Mouse (Mus musculus) neutrophil, adult 83 days (primary cell): ENCODE measurements around the gene Cbl. TPM values are rescaled to one million over a fixed set of nuclear protein-coding genes. Genes with fewer than 3 reads are reported as not detected.

Experiments used
- total RNA-seq, 2 experiments: library from RNA; stranded (reverse); gene quantifications; one replicate each; pipeline ENCODE4 v1.2.4; 2023

The Cbl gene
- 100 to 1,000 TPM; 197 to 219 TPM for total RNA-seq

DNA sequence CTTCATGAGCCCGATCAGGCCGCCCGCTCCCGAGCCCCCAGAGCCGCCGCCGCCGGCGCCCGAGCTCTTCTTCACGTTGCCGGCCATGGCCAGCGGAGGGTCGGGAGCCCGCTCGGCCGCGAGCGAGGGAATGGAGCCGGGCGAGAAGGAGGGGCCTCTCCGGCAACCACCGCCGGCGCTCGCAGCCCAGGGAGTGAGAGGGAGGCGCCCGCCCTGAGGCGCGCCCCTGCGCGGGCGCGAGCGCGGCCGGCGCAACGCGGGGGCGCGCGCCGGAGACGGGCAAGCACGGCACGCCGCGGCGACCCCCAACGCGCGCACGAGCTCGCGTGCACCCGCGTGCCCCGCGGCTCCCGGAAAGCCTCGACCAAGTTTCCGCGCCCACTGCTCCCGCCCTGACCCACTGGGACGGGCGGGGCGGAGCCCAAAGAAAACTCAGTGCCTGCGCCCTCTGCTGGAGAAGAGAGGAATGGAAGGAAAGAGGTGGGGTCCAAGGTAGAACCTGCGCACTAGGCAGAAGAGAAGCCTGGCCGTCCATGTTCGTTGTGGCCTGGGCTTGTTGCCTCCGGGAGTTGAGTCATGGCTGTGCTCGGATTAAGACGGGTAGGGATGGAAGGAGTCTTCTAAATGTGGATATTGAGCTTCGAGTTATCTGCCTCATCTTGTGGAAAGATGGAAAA, at the start of gene Cbl:
Cbl (minus strand) TSS at position 248 of the 677 bp plus-strand sequence.

DNA sequence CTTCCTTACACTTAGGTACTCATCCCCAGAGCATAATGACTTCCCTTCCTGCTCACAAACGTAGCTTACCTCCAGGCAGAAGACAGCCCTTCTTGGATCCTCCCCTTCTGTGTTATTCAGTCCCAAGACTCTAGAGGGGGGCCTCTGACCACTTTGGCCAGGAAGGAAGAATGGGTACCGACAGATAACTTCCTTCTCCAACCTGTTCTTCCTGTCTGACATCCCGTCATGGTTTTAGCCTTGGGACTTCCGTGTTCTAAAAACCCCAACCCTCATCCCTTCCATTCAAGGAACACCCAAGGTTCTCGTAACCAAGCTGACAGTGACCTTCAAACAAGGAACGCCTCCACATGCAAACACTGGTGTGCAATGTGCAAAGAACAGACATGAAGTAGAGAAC, 34.6 kb upstream of the Cbl start, which contains the start of gene Nlrx1:
Nlrx1 (minus strand) TSS at position 168 of the 400 bp plus-strand sequence.

DNA sequence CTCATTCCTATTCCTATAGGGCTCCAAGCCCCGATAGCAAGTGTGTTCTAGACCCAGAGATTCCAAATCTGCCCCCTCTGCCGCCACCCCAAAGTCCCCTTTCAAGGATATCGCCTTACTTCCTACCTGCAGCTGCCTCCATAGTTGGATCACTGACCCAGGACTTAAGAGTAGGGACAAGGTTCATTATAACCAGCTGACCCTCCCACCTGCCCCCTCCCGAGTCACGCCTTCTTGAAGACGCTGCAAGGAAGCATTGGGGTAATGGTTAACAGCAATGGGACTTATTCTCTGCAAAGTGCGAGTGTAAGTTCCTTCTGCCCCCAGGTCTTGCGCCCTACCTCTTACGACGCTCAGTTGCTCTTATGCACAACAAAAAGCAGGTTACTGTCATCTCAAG, 17.5 kb upstream of the Cbl start, which contains the start of gene Pdzd3:
Pdzd3 (minus strand) TSS at position 158 of the 400 bp plus-strand sequence.

DNA sequence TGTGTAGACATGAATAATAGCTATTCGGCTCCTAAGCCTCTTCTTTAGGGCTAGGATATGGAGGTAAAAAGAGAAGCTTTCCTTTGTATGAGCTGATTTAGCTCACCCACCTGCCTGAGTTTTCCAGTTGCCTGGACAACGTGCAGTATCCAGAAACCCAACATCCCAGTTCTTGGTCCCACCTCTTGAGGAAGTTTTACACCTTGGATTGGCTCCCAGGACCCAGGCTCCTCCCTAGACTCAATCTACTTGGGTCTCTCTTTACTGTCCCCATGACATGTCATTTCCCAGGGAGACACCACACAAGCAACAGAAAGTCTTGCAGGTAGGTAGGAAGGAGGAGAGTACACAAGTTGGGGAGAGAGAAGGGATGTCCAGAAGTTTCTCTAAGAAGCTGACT, 6.5 kb upstream of the Cbl start, which contains the start of gene Ccdc153:
Ccdc153 (plus strand) TSS at position 278 of the 400 bp plus-strand sequence.

DNA sequence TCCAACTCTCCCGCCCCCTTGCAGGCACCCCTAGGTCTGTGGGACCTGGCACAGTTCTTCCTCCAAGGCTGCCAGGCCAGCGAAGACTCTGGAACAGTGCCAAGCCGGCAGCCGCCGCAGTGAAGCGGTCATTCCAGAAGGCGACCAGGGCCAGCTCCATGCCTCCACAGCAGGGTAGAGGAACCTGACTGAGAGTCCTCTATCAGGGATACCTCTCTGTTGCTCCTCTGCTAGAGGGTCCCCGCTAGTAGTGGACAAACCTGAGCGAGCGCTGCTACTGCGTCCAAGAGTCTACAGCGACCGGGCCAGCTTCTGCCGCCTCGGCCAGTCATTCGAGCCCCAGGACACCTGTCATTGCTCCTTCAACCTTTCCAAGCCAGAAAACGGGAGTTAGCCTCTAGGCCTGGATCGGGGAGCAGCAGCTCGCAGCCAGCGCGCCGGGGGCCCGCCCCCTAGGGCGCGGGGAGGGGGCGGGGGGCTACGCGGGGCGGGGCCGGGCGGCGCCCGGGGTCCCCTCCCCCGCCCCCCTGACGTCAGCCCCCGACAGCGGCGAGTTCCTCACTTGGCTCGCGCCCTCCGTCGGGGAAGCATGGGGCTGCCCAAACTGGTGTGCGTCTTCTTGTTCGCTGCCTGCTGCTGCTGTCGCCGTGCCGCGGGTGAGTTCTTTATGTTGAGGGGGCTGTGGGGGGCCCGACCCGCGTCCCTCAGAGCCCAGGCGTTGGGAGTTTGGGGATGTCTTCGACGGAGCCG, 99.6 kb downstream of the Cbl start, which contains the start of gene Mcam:
Mcam (plus strand) TSS at position 369 of the 750 bp plus-strand sequence.

DNA sequence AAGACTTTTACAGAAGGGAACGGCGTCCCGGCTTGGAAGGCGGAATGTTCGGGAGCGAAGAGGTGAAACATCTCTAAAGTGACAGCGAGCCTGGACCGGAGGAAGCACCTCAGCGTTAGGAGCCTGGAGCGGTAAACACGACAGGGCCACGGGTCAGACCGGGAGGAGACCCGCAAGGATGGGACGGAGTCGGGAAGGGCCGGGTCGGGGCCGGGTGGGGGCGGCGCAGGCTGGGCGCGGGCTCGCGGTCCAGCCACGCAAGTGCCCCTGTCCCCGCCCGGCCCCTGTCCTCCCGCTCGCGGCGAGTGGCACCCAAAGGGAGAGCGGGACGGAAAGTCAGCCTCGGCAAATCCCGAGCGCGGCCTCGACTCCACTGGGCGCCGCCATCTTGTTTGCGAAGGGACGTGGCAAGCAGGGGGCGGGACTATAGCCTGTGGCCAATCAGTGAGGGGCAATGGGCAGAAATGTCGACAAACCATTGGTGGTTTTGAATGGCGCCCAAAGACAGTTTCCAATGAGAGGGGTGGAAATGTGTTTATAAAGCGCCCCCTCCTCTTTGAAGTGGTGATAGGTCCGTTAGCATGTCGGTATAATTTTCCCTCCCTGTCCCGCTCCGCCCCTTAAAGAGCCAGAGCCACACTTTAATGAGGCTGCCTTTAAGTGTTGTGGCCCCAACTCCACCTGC, 120.6 kb downstream of the Cbl start, which contains the start of the genes Gm49380 and Rnf26:
Gm49380 (minus strand) TSS at position 396 of the 685 bp plus-strand sequence.
Rnf26 (minus strand) TSS at position 413 of the 685 bp plus-strand sequence.

DNA sequence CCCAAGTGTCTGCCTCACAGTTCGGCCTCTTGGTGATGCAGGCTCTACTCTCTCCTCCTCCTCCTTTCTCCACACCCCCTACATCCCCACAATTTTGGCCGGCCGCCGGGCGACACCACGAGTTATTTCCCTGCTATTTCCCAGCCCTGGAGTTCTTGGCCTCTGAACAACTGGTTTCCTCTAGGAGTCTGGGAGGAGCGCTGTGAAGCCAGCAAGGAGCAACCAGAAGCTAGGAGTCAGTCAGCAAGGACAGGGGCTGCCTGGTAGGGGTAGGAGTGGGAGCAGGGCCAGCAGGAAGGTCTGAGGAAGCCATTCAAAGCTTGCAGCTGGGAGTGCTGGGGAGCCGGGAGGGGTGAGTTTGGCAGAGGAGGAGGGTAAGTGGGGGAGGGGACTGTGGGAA, 126.7 kb downstream of the Cbl start, which contains the start of gene C1qtnf5:
C1qtnf5 (plus strand) TSS at position 136 of the 400 bp plus-strand sequence.

DNA sequence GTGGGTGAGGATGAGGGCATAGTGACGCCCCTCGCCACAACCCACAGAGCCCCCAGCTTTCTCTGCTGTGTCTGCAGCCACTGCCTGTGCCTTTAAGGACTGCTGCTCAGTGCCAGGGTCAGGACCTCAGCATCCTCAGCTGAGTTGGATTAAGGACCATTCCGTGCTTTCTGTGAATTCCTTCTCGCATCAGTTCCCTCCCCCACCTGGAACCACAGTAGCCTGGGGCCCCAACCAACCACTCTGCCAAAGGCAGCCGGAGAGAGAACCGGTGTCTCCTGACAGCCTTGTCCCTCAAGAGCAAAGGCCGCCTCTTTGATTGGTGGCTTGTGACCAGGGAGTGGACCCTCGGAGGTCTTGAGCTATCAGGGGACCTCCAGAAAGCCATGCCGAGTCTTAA, 132.4 kb downstream of the Cbl start, which contains the start of gene Mfrp:
Mfrp (plus strand) TSS at position 240 of the 400 bp plus-strand sequence.

Other genes with a start within 250 kb of the Cbl start
- gene Thy1, start 190.7 kb downstream of the Cbl start, total RNA-seq = 1 to 10 TPM; 2.3 to 3.4 TPM
- 1 to 10 TPM; 5.0 to 6.8 TPM for gene Usp2, start 167.0 kb downstream of the Cbl start, total RNA-seq
- under 1 TPM; 0.20 to 0.40 TPM for gene Mfrp, start 132.3 kb downstream of the Cbl start, total RNA-seq
- not detected for gene C1qtnf5, start 126.8 kb downstream of the Cbl start, total RNA-seq
- not detected for gene Gm49380, start 120.5 kb downstream of the Cbl start, total RNA-seq
- gene Rnf26, start 120.5 kb downstream of the Cbl start, total RNA-seq = 10 to 100 TPM; 38.7 to 39.3 TPM
- gene Mcam, start 99.6 kb downstream of the Cbl start, total RNA-seq = 1 to 10 TPM; 3.6 to 3.7 TPM
- gene Ccdc153, start 6.6 kb upstream of the Cbl start, total RNA-seq = not detected
- 1 to 10 TPM; 1.9 to 2.4 TPM for gene Pdzd3, start 17.4 kb upstream of the Cbl start, total RNA-seq
- gene Nlrx1, start 34.5 kb upstream of the Cbl start, total RNA-seq = 10 to 100 TPM; 62.6 to 64.4 TPM
- gene Abcg4, start 54.6 kb upstream of the Cbl start, total RNA-seq = 10 to 100 TPM; 11.0 to 18.8 TPM
- 10 to 100 TPM; 23.4 to 31.4 TPM for gene Hinfp, start 71.6 kb upstream of the Cbl start, total RNA-seq
- 10 to 100 TPM; 17.8 to 22.2 TPM for gene C2cd2l, start 86.2 kb upstream of the Cbl start, total RNA-seq
- 10 to 100 TPM; 17.1 to 17.2 TPM for gene Dpagt1, start 92.0 kb upstream of the Cbl start, total RNA-seq
- 100 to 1,000 TPM; 314 to 338 TPM for gene H2afx, start 100.6 kb upstream of the Cbl start, total RNA-seq
- 100 to 1,000 TPM in 1 of 2 experiments, 10 to 100 TPM in 1; 82.1 to 130 TPM for gene Hmbs, start 110.2 kb upstream of the Cbl start, total RNA-seq
- 10 to 100 TPM; 31.9 to 32.4 TPM for gene Vps11, start 127.6 kb upstream of the Cbl start, total RNA-seq
- gene Hyou1, start 145.4 kb upstream of the Cbl start, total RNA-seq = 10 to 100 TPM; 53.9 to 60.6 TPM
- 10 to 100 TPM; 10.2 to 13.4 TPM for gene Slc37a4, start 162.8 kb upstream of the Cbl start, total RNA-seq
- 1,000 to 10,000 TPM; 1,077 to 1,135 TPM for gene Rps25, start 173.1 kb upstream of the Cbl start, total RNA-seq
- gene Trappc4, start 173.6 kb upstream of the Cbl start, total RNA-seq = 10 to 100 TPM; 46.4 to 47.3 TPM
- gene Ccdc84, start 184.5 kb upstream of the Cbl start, total RNA-seq = 10 to 100 TPM; 26.4 to 27.0 TPM
- gene Foxr1, start 207.1 kb upstream of the Cbl start, total RNA-seq = not detected
- gene Upk2, start 220.9 kb upstream of the Cbl start, total RNA-seq = not detected
- gene Bcl9l, start 248.8 kb upstream of the Cbl start, total RNA-seq = 1 to 10 TPM; 8.0 to 9.3 TPM